Mouse (Mus musculus) heart, embryonic 16.5 days (tissue): ENCODE measurements around the gene Ren1. TPM values are rescaled to one million over a fixed set of nuclear protein-coding genes. Genes with fewer than 3 reads are reported as not detected.

Experiments
- ATAC-seq: fragments of 200-750 bp; cut with Nextera tagmentation; replicated peaks from 2 replicates; pipeline ENCODE4 v1.8.0; 2017; ENCODE audit warnings: moderate number of reproducible peaks; ENCODE audit not compliant: insufficient read depth, low FRiP score; ENCODE audit errors: extremely low read depth
- H3K27ac ChIP-seq: fragments of 300-500 bp; sonication (generic); 2 replicates; pipeline ENCODE4 v1.5.1; 2014; ENCODE audit warnings: mild to moderate bottlenecking, low read length, control low read depth, moderate library complexity
- H3K27me3 ChIP-seq: fragments of 300-500 bp; sonication (generic); 2 replicates; pipeline ENCODE4 v1.6.1; 2014; ENCODE audit warnings: low read length, mixed read lengths; ENCODE audit not compliant: control insufficient read depth, insufficient read depth
- H3K36me3 ChIP-seq: fragments of 300-500 bp; sonication (generic); 2 replicates; pipeline ENCODE4 v1.6.1; 2014; ENCODE audit not compliant: control insufficient read depth, insufficient read depth
- H3K4me1 ChIP-seq: fragments of 300-500 bp; sonication (generic); 2 replicates; pipeline ENCODE4 v1.6.1; 2014; ENCODE audit warnings: low read length, mixed read lengths; ENCODE audit not compliant: control insufficient read depth, insufficient read depth
- H3K4me2 ChIP-seq: fragments of 300-500 bp; sonication (generic); 2 replicates; pipeline ENCODE4 v1.6.1; 2014; ENCODE audit warnings: low read depth, mild to moderate bottlenecking, control low read depth, low read length
- H3K4me3 ChIP-seq: fragments of 300-500 bp; sonication (generic); 2 replicates; pipeline ENCODE4 v1.5.1; 2014; ENCODE audit warnings: mild to moderate bottlenecking, control low read depth, low read length
- H3K9ac ChIP-seq: fragments of 300-500 bp; sonication (generic); 2 replicates; pipeline ENCODE4 v1.6.1; 2014; ENCODE audit warnings: low read length, control low read depth
- H3K9me3 ChIP-seq: fragments of 300-500 bp; sonication (generic); replicated peaks from 2 replicates; pipeline ENCODE4 v1.6.1; 2016; ENCODE audit warnings: low read length; ENCODE audit not compliant: control insufficient read depth
- WGBS: fragments of 180-500 bp; shearing (Covaris S2); extraction: QIAGEN DNeasy Blood & Tissue Kit; methylation state at CpG from one replicate; pipeline ENCODE4 v1.1.7; 2014; 5-methylcytosine and 5-hydroxymethylcytosine counted together
- polyA plus RNA-seq: library from polyadenylated mRNA; unstranded; fragments of >200 nt; fragmentation: Nextera tagmentation; extraction: Ambion mirVana; gene quantifications from 2 replicates; pipeline ENCODE4 v1.2.1, GENCODE M21; 2015

Ren1 gene
- polyA plus RNA-seq, 1 experiment from 2014 or later, result 1.2 TPM

DNA sequence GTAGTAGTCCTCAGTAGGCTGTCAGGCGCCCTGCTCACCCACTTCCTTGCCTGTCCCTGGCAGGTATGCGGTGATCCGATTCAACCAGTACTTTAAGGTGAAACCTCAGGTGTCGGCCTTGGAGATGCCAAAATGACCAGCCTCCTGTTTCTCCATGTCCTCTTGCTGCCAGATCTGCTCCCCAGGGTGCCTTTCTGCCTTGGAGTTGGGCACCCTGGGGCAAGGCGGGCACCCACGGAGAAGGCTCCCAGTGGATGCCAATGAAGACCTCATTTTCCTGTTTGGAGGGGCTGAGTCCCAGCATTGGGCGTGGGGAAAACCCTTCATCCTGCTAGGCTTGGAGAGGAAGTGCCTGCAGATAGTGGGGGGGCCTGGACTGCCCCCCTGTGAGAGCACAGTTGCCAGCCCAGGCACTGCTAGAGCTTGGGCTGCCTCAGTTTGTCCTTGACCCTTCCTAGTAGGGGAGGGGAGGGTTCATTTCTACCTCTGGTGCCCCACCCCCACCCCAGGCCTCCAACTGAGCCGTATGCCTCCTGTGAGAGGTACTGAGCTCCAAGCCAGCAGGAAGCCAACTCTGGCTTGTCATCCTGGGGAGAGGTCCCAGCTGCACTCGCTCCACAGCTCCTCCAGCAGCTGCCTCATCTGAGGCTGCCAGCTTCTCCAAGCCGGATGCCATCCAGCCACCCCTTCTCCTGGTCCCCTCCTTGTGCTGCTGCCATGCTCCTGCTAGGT lies 29.1 kb downstream of the Ren1 start:
- no peaks in the 10 kb centered on the region for H3K9me3 ChIP-seq
- H3K9ac ChIP-seq, result peak overlapping the region; percentile 17; the same call in 1 of the 2 replicates
- H3K27ac ChIP-seq, result no peak overlapping the region
- H3K4me1 ChIP-seq, result peaks cover 7% of the 10 kb centered on the region
- no peaks in the 10 kb centered on the region for H3K36me3 ChIP-seq
- H3K4me2 ChIP-seq, result no peak overlapping the region
- no peak overlapping the region for H3K4me3 ChIP-seq
- WGBS, result 55% methylated on average over 10 of the region's 10 CpGs
- ATAC-seq, result 0 out of 2 replicates have a peak, but pooled peaks have one; percentile 8
- no peaks in the 10 kb centered on the region for H3K27me3 ChIP-seq

DNA sequence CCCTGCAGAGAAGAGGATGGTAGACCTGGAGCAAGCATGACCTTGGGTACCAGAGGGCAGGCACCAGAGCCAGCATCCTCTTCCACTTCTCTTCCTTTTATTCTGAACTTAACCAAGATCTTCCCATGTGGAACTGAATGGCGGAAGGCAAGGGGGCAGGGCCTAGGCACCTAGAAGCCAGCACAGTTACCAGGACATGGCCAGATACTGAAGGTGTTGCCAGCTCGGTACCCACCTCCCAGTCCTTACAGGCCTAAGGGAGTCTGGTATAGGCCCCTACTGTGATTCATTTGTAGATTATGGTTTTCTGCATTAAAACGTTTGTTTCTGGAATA lies 29.6 kb downstream of the Ren1 start:
- H3K4me3 ChIP-seq, result no peak overlapping the region
- no peak for ATAC-seq
- H3K27me3 ChIP-seq, result no peaks in the 10 kb centered on the region
- H3K9ac ChIP-seq, result peak overlapping the region; percentile 17; the same call in 1 of the 2 replicates
- no peak overlapping the region for H3K4me2 ChIP-seq
- no peaks in the 10 kb centered on the region for H3K36me3 ChIP-seq
- H3K9me3 ChIP-seq, result no peaks in the 10 kb centered on the region
- H3K27ac ChIP-seq, result no peak overlapping the region
- WGBS, result 75% methylated on average over 3 of the region's 3 CpGs
- H3K4me1 ChIP-seq, result peaks cover 7% of the 10 kb centered on the region

DNA sequence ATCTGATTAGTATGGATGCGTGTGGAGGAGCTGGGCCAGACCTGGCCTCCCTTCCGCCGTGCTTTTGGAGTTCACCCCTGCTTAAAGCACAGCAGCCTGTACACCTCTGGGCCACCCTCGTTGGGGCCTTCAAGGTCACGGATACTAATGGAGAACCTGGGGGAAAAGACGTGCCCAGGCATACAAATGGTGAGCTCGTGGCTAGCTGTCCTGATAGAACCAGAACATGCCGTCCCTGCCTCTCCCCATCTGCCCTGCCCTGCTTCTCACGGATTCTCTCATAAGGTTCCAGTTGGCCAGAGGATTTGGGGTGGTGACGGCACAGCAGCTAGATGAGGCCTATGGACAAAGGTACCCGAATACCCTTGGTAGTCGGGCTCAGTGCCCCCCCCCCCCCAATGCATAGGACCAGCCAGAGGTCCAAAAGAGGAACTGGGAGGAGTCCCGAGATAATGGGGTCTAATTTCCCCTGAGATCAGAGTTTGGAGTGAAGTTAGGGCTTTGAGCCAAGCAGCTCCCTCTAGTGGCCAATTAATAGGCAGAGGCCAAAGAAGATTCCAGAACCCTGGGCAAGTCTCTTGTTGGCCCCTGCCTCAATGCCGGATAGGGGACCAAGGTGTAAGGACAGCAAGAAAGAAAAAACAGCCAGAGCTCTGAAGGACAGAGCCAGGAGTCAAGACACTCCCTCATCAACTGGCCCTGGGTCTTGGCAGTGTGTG lies 30.2 kb downstream of the Ren1 start:
- H3K36me3 ChIP-seq, result no peaks in the 10 kb centered on the region
- H3K27ac ChIP-seq, result no peak overlapping the region
- H3K4me1 ChIP-seq, result peaks cover 7% of the 10 kb centered on the region
- 61% methylated on average over 14 of the region's 14 CpGs for WGBS
- H3K4me2 ChIP-seq, result no peak overlapping the region
- no peaks in the 10 kb centered on the region for H3K27me3 ChIP-seq
- no peaks in the 10 kb centered on the region for H3K9me3 ChIP-seq
- no peak overlapping the region for H3K4me3 ChIP-seq
- H3K9ac ChIP-seq, result no peak overlapping the region
- no peak for ATAC-seq

DNA sequence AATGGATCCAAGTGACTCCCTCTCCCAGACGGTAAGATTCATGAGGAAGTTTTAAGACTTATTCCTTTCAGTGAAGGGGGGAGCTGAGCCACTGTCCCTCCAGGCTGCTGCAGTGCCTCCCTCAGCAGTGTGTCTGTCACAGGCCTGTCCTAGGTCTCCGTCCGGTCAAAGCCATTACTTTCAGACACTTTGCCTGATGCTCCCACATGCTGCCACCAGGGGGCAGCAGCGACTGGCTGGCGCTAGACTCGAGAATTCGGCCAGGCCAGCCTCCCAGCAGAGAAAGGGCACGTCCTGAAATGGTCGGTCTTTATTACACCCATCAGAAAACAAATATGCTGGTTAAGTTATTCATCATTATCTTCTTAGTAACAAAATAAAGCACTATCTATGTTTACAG lies 31.7 kb downstream of the Ren1 start:
- 11% methylated on average over 9 of the region's 9 CpGs for WGBS
- Histone ChIP-seq H3K4me3 (no peak overlapping the region), H3K27ac (no peak overlapping the region), H3K4me1 (peaks cover 12% of the 10 kb centered on the region), H3K27me3 (no peaks in the 10 kb centered on the region), H3K4me2 (no peak overlapping the region), H3K9me3 (no peaks in the 10 kb centered on the region), H3K36me3 (no peaks in the 10 kb centered on the region), H3K9ac (no peak overlapping the region)
- no peak for ATAC-seq

DNA sequence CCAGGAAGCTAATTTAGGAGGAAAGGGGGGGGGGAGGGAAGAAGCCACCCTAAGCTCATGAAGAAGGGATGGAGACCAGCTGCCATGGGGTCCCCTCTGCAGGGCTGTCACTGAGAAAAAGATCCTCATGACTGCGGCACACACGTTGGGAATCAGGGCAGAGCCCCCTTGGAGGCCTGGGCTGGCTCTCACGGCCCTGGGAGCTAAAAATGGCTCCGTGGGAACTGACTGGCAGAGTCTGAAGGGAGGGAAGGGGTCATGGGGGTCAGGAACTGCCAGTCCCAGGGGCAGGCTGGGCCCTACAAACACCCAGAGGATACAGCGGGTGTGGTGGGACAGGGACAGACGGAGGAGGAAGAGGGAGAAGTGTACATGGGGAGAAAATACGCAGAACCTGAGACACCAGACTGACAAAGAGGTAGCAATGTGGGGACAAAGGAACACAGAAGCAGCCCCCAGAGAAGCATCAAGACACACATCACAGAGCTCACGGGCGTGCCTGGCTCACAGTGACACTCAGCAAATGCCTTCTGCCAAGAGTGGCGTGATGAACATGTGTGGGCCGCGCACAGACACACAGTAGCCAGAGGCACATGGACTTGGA lies 32.3 kb downstream of the Ren1 start:
- ATAC-seq, result no peak
- 59% methylated on average over 12 of the region's 12 CpGs for WGBS
- no peak overlapping the region for H3K27ac ChIP-seq

DNA sequence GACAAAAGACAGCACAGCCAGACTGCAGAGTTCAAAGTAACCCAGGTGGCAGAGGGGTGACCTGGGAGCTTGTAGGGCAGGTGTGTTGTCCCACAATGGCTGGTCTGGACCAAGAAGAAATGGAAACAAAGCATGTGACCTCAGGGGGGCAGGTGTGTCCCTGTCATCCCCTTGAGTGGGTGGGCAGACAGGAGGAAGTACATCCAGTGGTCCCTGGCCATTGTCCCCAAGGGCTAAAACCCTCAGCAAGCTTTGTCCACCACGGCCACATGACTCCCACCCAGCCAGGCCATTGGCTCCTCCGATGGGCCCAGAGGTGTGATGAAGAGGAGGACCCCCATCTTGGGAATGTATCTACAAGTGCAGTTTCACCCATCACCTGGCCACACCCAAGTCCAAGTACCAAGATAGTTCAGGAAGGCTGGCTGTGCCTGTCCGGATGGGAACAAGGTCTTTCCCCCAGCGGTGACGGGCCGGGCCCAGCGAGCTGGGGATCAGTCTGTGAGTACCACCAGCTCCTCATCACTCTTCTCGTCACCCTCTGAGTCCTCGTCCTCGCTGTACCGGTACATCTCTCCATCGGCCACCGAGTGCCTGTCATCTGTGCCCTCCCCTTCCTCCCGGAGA lies 33.0 kb downstream of the Ren1 start:
- H3K4me2 ChIP-seq, result no peak overlapping the region
- peaks cover 12% of the 10 kb centered on the region for H3K4me1 ChIP-seq
- no peak for ATAC-seq
- no peak overlapping the region for H3K9ac ChIP-seq
- H3K9me3 ChIP-seq, result no peaks in the 10 kb centered on the region
- H3K27ac ChIP-seq, result no peak overlapping the region
- 89% methylated on average over 14 of the region's 14 CpGs for WGBS
- H3K27me3 ChIP-seq, result no peaks in the 10 kb centered on the region
- H3K36me3 ChIP-seq, result no peaks in the 10 kb centered on the region
- H3K4me3 ChIP-seq, result no peak overlapping the region

More for the DNA sequence above, 32.3 kb downstream of the Ren1 start:
- peaks cover 12% of the 10 kb centered on the region for H3K4me1 ChIP-seq
- no peaks in the 10 kb centered on the region for H3K36me3 ChIP-seq
- no peak overlapping the region for H3K9ac ChIP-seq
- no peaks in the 10 kb centered on the region for H3K9me3 ChIP-seq
- no peak overlapping the region for H3K4me3 ChIP-seq
- H3K27me3 ChIP-seq, result no peaks in the 10 kb centered on the region
- H3K4me2 ChIP-seq, result no peak overlapping the region

DNA sequence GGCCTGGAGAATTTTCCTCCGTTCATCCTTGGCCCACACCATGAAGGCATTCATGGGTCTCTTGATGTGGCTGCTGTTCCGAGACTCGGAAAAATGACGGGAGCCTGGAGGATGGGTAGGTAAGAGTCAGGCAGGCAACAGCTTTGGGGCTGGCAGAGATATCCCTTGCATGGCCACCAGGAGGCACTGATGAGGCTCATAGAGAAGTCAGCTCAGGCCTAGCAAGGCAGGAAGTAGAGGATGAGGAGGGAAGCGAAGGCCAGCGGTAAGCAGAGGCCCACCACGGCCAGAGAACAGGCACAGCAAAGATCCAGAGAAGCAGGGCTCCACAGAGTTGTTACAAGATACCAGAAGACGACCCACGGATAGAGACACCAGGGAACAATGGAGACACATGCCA lies 35.2 kb downstream of the Ren1 start:
- ATAC-seq, result no peak
- no peaks in the 10 kb centered on the region for H3K27me3 ChIP-seq
- H3K9me3 ChIP-seq, result no peaks in the 10 kb centered on the region
- H3K4me2 ChIP-seq, result peak overlapping the region; percentile 29; the same call in 1 of the 2 replicates
- H3K36me3 ChIP-seq, result no peaks in the 10 kb centered on the region
- H3K4me1 ChIP-seq, result peaks cover 6% of the 10 kb centered on the region; the same call in 1 of the 2 replicates
- peak overlapping the region; percentile 45; the same call in 1 of the 2 replicates for H3K9ac ChIP-seq
- WGBS, result 37% methylated on average over 9 of the region's 9 CpGs
- H3K4me3 ChIP-seq, result no peak overlapping the region
- H3K27ac ChIP-seq, result no peak overlapping the region

DNA sequence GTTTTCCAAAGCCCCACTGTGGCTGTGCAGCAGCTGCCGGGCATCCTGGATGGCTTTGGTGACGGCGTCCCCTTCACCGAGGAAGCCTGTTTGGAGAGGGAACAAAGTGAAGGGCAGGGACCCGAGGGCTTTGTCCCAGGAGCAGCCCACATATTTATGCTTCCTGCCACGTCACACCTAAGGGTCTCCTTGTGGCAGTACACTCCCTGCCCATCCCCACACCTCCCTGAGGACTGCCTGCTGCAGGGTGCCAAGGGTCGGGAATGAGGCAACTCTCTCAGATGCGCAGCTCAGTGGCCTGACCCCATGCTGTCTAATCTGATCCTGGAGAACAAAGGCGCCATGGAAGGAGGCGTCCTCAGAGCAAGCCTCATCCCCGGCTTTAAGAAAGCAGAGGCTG lies 35.9 kb downstream of the Ren1 start:
- no peak overlapping the region for H3K9ac ChIP-seq
- H3K4me2 ChIP-seq, result no peak overlapping the region

More for the DNA sequence above, 35.9 kb downstream of the Ren1 start:
- no peaks in the 10 kb centered on the region for H3K9me3 ChIP-seq
- H3K4me3 ChIP-seq, result no peak overlapping the region
- no peak overlapping the region for H3K27ac ChIP-seq
- no peak for ATAC-seq
- H3K36me3 ChIP-seq, result no peaks in the 10 kb centered on the region
- WGBS, result 67% methylated on average over 11 of the region's 11 CpGs
- 0 out of 2 replicates have a peak, but pooled peaks cover 4% of the 10 kb centered on the region for H3K4me1 ChIP-seq
- H3K27me3 ChIP-seq, result no peaks in the 10 kb centered on the region
